Mouse (Mus musculus) olfactory bulb, adult 2 months (tissue): Measurements from ENCODE around the gene Dlx1. TPM values are rescaled to one million over a fixed set of nuclear protein-coding genes. Genes with fewer than 3 reads are reported as not detected.
A peak's percentile ranks its signal among the peaks of the same experiment; 100 is the strongest.

ENCODE experiments used
- H3K27ac ChIP-seq: fragments of 200-500 bp; 2 replicates; pipeline ENCODE4 v1.5.1; 2012; ENCODE audit warnings: low read depth, low read length; ENCODE audit not compliant: insufficient read depth
- H3K4me1 ChIP-seq: fragments of 200-500 bp; 2 replicates; pipeline ENCODE4 v1.6.1; 2012; ENCODE audit warnings: low read length; ENCODE audit not compliant: control insufficient read depth, insufficient read depth
- H3K4me3 ChIP-seq: fragments of 200-500 bp; 2 replicates; pipeline ENCODE4 v1.5.1; 2012; ENCODE audit warnings: mild to moderate bottlenecking, low read depth, low read length, moderate library complexity; ENCODE audit not compliant: insufficient read depth
- CTCF ChIP-seq: fragments of 200-500 bp; IDR thresholded peaks from 2 replicates; pipeline ENCODE4 v1.5.1; 2012; ENCODE audit warnings: low read depth, mild to moderate bottlenecking, low read length, moderate library complexity; ENCODE audit not compliant: insufficient read depth
- POLR2A ChIP-seq: fragments of 200-500 bp; IDR thresholded peaks from 2 replicates; pipeline ENCODE4 v1.6.1; 2012; ENCODE audit warnings: mild to moderate bottlenecking, low read depth, low read length, moderate library complexity; ENCODE audit not compliant: insufficient read depth
- WGBS: fragments of 180-500 bp; shearing (Covaris S2); methylation state at CpG from one replicate; pipeline ENCODE4 v1.1.7; 2018; 5-methylcytosine and 5-hydroxymethylcytosine counted together
- polyA plus RNA-seq: library from polyadenylated mRNA; stranded (reverse); fragments of >200 nt; gene quantifications from 2 replicates; pipeline ENCODE4 v1.2.4, GENCODE M21; 2012; ENCODE audit warnings: low replicate concordance; ENCODE audit not compliant: missing spikeins, insufficient read depth, insufficient read length

The Dlx1 gene
- polyA plus RNA-seq, 1 experiment = 355 TPM

DNA sequence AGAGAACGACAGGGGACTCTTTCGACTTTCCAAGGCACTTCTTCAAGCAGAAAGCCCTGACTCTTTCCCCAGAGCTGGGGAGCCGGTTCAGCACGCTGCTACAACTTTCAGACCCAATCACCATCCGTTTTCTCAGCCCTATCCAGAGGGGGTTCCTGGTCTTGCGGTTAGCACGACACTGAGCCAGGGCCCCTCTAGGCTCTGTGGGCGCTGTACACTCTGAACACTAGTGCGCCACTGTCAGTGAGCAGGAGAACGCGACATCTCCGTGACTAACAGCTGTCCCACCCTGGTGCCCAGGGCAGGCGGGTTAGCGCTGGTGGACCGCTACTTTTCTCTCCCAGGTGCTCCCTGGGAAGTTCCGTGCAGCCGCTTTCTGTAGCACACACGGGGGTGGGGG is 23.8 kb downstream of the Dlx1 start:
- Histone ChIP-seq H3K4me1 (peaks cover 6% of the 10 kb centered on the region; the same call in 1 of the 2 replicates), H3K4me3 (no peak overlapping the region), H3K27ac (no peak overlapping the region)
- TF ChIP-seq POLR2A (no peak), CTCF (no peak)
- WGBS = 24% methylated on average over 18 of the region's 18 CpGs

DNA sequence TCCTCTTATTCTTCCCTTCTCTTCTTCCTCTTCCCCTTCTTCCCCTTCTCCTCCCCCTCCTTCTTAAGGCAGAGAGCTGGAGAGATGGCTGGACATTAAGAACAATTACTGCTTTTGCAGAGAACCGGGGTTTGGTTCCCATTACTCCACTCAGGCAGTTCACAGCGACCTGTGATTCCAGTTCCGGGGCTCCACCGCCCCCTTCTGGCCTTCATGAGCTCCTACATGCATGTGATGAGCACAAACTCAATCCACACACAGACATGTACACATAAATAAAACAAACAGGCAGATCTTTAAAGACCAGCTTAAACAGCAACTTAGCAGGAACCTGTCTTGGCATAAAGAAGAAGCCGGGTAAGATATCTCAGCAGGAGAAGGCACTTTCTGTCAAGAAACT is 28.2 kb downstream of the Dlx1 start:
- Histone ChIP-seq H3K4me3 (no peak overlapping the region), H3K4me1 (peaks cover 4% of the 10 kb centered on the region; the same call in 1 of the 2 replicates), H3K27ac (no peak overlapping the region)
- whole genome bisulfite sequencing = 66% methylated on average over 5 of the region's 5 CpGs
- no peak for TF ChIP-seq POLR2A
- TF ChIP-seq CTCF = no peak

DNA sequence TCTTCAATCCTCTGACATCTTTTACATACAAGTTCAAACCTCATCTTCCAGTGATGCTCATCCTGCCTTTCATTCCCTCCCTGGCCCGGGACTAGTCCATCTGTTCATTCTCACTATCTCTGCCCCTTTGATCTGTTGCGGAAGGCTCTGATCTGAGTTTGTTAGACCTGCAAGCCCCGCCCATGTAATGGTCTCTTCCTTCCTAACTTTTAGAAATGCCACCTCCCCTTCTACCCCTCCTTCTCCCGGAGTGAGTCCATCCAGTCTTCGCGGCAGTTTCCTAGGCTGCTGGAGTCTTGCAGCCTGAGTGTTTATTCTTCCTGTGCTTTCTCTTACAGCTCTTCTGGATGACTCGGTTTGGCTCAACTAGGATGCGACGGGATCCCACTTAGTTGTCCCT is 38.6 kb downstream of the Dlx1 start:
- TF ChIP-seq CTCF (no peak), POLR2A (no peak)
- Histone ChIP-seq H3K4me3 (no peak overlapping the region), H3K4me1 (no peaks in the 10 kb centered on the region), H3K27ac (no peak overlapping the region)
- WGBS = 85% methylated on average over 9 of the region's 9 CpGs

DNA sequence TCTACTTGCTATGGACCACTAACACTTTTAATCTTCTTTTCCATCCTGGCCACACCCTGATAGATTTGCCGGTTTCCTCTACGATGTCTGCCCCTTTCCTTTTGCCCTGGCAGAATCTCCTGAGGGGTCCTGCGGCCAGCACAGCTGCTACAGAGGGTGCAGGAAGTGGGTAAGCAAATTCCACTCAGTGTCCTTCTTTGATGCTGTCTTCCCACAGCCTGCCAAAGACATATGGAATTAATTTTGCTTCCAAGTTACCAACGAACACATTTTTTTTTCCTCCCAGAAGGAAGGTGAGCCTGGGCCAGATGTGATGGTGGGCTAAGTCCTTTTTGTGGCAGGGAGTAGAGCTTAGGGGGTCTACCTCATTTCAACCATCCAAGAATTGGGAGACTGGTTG is 45.8 kb downstream of the Dlx1 start:
- Histone ChIP-seq H3K4me3 (no peak overlapping the region), H3K27ac (no peak overlapping the region), H3K4me1 (no peaks in the 10 kb centered on the region)
- 83% methylated on average over 4 of the region's 4 CpGs for WGBS
- TF ChIP-seq CTCF = no peak
- no peak for TF ChIP-seq POLR2A

DNA sequence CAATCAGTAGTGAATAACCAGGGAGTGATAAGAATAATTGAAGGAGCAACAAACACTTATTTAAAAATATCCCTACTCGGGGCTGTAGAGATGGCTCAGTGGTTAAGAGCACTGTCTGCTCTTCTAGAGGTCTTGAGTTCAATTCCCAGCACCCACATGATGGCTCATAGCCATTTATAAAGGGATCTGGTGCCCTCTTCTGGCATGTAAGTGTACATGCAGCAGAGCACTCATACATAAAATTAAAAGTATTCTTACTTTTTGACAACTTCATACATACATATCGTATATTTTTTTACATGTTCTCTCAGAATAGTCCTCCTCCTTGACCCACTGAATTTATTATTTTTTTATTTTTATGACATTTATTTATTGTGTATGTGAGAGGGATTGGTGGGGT is 49.1 kb downstream of the Dlx1 start:
- H3K4me1 ChIP-seq = peaks cover 4% of the 10 kb centered on the region; the same call in 1 of the 2 replicates
- WGBS = 96% methylated on average over 2 of the region's 2 CpGs
- TF ChIP-seq CTCF (no peak), POLR2A (no peak)

DNA sequence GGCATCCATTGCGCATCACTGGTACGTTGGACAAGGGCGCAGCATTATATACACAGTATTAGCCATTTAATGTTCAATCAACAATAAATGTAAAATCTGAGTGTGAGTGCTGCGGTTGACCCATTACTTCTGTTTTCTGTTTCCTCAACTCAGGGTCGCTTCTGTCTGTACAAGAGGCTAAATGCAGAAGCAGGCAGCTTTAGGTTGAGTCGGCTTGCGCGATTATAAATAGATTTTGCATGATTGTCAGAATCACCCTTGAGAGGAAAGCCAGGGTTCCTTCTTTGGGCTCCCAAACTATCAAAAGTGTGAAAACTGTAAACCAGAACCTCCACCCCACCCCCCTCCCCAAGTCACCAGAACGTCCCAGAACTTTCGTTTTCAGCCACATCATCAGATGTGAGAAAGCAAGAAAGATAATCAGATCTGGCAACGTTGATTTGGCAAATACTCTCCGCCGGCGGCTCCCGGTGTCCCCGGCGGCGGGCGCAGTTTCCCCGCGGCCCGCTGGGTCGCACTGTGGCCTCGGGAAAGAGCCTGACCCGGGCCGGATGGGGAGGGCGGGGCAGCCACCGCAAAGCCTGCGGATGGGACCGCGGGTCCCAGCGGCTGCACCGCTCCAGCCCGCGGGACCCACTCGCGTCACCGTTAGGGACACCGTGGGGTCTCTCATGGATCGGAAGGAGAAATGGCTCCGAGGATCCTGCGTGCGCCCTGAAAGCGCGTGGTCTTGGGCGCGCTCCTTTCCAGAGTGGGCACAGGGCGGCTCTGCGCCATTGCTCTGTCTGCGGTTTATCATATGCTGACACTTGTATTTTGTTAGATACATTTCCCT is 52.9 kb downstream of the Dlx1 start:
- 8% methylated on average over 50 of the region's 50 CpGs for WGBS
- Histone ChIP-seq H3K4me3 (peak overlapping the region; percentile 94), H3K27ac (0 out of 2 replicates have a peak overlapping the region, but pooled peaks have one; percentile 8), H3K4me1 (peaks cover 4% of the 10 kb centered on the region; the same call in 1 of the 2 replicates)
- TF ChIP-seq POLR2A = peak; percentile 31; the same call in 1 of the 2 replicates
- TF ChIP-seq CTCF = peak; percentile 76

More for the DNA sequence above, 49.1 kb downstream of the Dlx1 start:
- Histone ChIP-seq H3K4me3 (no peak overlapping the region), H3K27ac (no peak overlapping the region)

DNA sequence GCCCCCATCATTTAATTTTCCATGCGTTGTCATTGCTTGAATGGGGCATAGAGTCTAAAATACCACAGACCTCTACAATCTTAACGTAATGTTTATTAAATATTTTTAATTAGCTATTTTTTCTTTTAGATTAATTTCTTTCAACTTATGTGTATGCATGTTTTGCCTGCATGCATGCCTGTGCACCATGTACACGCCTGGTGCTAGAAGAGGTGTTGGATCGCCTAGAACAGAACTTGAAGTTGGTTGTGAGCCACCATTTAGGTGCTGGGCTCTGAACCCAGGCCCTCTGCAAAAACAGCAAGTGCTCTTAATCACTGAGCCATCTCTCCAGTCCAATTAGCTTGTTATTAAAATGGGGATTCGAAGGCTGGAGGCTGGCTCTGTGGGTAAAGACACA is 53.6 kb downstream of the Dlx1 start:
- 57% methylated on average over 5 of the region's 5 CpGs for WGBS
- Histone ChIP-seq H3K27ac (no peak overlapping the region), H3K4me3 (peak overlapping the region; percentile 94), H3K4me1 (peaks cover 4% of the 10 kb centered on the region; the same call in 1 of the 2 replicates)
- TF ChIP-seq CTCF = no peak
- TF ChIP-seq POLR2A = no peak

Other genes starting within 250 kb of the Dlx1 start
- gene Slc25a12, start 160.4 kb upstream of the Dlx1 start, polyA plus RNA-seq = not detected in 2 replicates
- not detected in 2 replicates for gene Hat1, start 139.2 kb upstream of the Dlx1 start, polyA plus RNA-seq
- not detected in 2 replicates for gene Metap1d, start 74.8 kb upstream of the Dlx1 start, polyA plus RNA-seq
- not detected in 2 replicates for gene Dlx2, start 18.6 kb downstream of the Dlx1 start, polyA plus RNA-seq
- gene Itga6, start 217.5 kb downstream of the Dlx1 start, polyA plus RNA-seq = 258 TPM in 1 of 2 replicates, not detected in the other